In the genomic region with DNA sequence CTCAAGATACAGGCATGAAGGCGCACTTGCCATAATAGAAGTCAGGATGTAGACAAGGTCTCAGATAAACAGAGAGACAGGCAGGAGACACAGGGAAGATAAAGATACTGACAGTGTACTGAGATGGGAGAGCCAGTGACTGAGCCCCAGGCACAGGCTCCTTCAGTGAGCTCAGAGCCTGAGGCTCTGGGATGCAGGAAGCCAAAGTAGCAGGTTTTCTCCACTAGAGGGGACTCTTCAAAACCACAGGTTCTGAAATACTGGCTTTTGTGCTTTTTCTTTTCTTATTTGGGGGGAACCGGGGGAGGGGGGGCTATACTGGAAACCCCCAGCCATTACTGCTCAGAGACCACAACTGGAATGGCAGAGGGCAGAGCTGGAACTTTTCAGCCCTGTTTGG, we compare ENCODE assay signal across 8 mouse cellular contexts. TPM values are rescaled to one million over a fixed set of nuclear protein-coding genes. Genes with fewer than 3 reads are reported as not detected.
A peak's percentile ranks its signal among the peaks of the same experiment; 100 is the strongest.
DNase-seq lines count a peak whose midpoint lies in the region; ATAC-seq and TF ChIP-seq lines count a peak whose summit lies in the region.

No protein-coding gene starts in this region.

- no peaks in the 10 kb centered on the region for H3K27me3 ChIP-seq in liver, embryonic 14.5 days (ENCODE audit: control insufficient read depth, insufficient read depth, low read length)
- peaks cover 23% of the 10 kb centered on the region; the same call in 1 of the 2 replicates for H3K27me3 ChIP-seq in liver, embryonic 12.5 days (replicated peaks)
- no peaks in the 10 kb centered on the region for H3K27me3 ChIP-seq in hindbrain, embryonic 11.5 days (ENCODE audit: control insufficient read depth, insufficient read depth, low read length)

- ATAC-seq in liver, embryonic 14.5 days (ENCODE audit: insufficient read depth) = no peak
- no peak for ATAC-seq in liver, embryonic 12.5 days
- ATAC-seq in hindbrain, embryonic 11.5 days (ENCODE audit: low FRiP score) = no peak

- 35% methylated on average over 2 of the region's 2 CpGs for WGBS in liver, embryonic 14.5 days (ENCODE audit: insufficient replicate concordance)
- 34% methylated on average over 2 of the region's 2 CpGs for WGBS in liver, embryonic 12.5 days (ENCODE audit: insufficient replicate concordance)
- 50% methylated on average over 2 of the region's 2 CpGs for WGBS in hindbrain, embryonic 11.5 days

- TF ChIP-seq EP300 in liver, embryonic 14.5 days (IDR thresholded peaks at IDR 0.05; ENCODE audit: low read depth) = no peak

- no peaks in the 10 kb centered on the region for H3K36me3 ChIP-seq in liver, embryonic 14.5 days (replicated peaks; ENCODE audit: control insufficient read depth, insufficient read depth, low read depth)
- H3K36me3 ChIP-seq in liver, embryonic 12.5 days = no peaks in the 10 kb centered on the region
- no peaks in the 10 kb centered on the region for H3K36me3 ChIP-seq in hindbrain, embryonic 11.5 days (ENCODE audit: control insufficient read depth, insufficient read depth, low read length)

- peak; percentile 50 for TF ChIP-seq CTCF in liver, embryonic 14.5 days (IDR thresholded peaks at IDR 0.05; ENCODE audit: low read depth)

- peak; percentile 60 to 70 for DNase-seq in cerebellum, postnatal 10 days
- DNase-seq in cerebellum, adult 11-12 months = no peak
- DNase-seq in liver, embryonic 14.5 days (ENCODE audit: low read depth in 3 of 3, low spot score in 3 of 3) = no peak
- peak; percentile 57 for DNase-seq in hindbrain, embryonic 11.5 days (ENCODE audit: low spot score)
- peak; percentile 61 for DNase-seq in retina, postnatal 1 day
- DNase-seq in T-cell, adult 2 months (ENCODE audit: low spot score) = no peak
- no peak for DNase-seq in ovary, postnatal 36 days (ENCODE audit: low spot score)

- H3K9ac ChIP-seq in liver, embryonic 14.5 days (replicated peaks) = no peak overlapping the region
- H3K9ac ChIP-seq in liver, embryonic 12.5 days = no peak overlapping the region
- H3K9ac ChIP-seq in hindbrain, embryonic 11.5 days (ENCODE audit: low read depth, low read length) = no peak overlapping the region

- H3K4me3 ChIP-seq in liver, embryonic 14.5 days (ENCODE audit: insufficient read depth in 1 of 2, low read depth in 2 of 2, low read length in 2 of 2) = no peak overlapping the region
- no peak overlapping the region for H3K4me3 ChIP-seq in liver, embryonic 12.5 days
- H3K4me3 ChIP-seq in hindbrain, embryonic 11.5 days (ENCODE audit: low read depth, low read length) = peak overlapping the region; percentile 11; the same call in 1 of the 2 replicates

- no peak overlapping the region for H3K4me2 ChIP-seq in liver, embryonic 14.5 days (ENCODE audit: low read depth)
- no peak overlapping the region for H3K4me2 ChIP-seq in liver, embryonic 12.5 days
- H3K4me2 ChIP-seq in hindbrain, embryonic 11.5 days (replicated peaks; ENCODE audit: low read depth, low read length) = peak overlapping the region; percentile 80

- no peak overlapping the region for H3K27ac ChIP-seq in liver, embryonic 14.5 days
- no peak overlapping the region for H3K27ac ChIP-seq in liver, embryonic 12.5 days
- no peak overlapping the region for H3K27ac ChIP-seq in hindbrain, embryonic 11.5 days (ENCODE audit: low read depth, low read length)

- peaks cover 0 to 29% of the 10 kb centered on the region in 2 experiments; a peak in 2 of 4 replicates for H3K4me1 ChIP-seq in liver, embryonic 14.5 days (replicated peaks; ENCODE audit: control insufficient read depth in 2 of 2, insufficient read depth in 2 of 2, low read length in 1 of 2)
- H3K4me1 ChIP-seq in liver, embryonic 12.5 days = peaks cover 64% of the 10 kb centered on the region
- peaks cover 19% of the 10 kb centered on the region for H3K4me1 ChIP-seq in hindbrain, embryonic 11.5 days (replicated peaks; ENCODE audit: control insufficient read depth, insufficient read depth, low read length)

- H3K9me3 ChIP-seq in liver, embryonic 14.5 days (ENCODE audit: control insufficient read depth, low read length) = no peaks in the 10 kb centered on the region
- no peaks in the 10 kb centered on the region for H3K9me3 ChIP-seq in liver, embryonic 12.5 days (replicated peaks)
- no peaks in the 10 kb centered on the region for H3K9me3 ChIP-seq in hindbrain, embryonic 11.5 days (ENCODE audit: control insufficient read depth, low read length)

RNA-seq across cellular contexts. Expression of a gene that starts 6.4 kb away (rescaled TPM):
- 1.1 TPM in 2 replicates for polyA plus RNA-seq in liver, embryonic 14.5 days (2012; rRNA removed)
- 1.2 and 1.9 TPM in 2 replicates for polyA plus RNA-seq in liver, embryonic 14.5 days (2014; fragmentation: Nextera tagmentation; extraction: Ambion mirVana)
- polyA plus RNA-seq in liver, embryonic 12.5 days (2016; fragmentation: Nextera tagmentation; extraction: Ambion mirVana) = 1.8 and 2.1 TPM in 2 replicates
- 23.2 and 25.4 TPM in 2 replicates for polyA plus RNA-seq in hindbrain, embryonic 11.5 days (2014; fragmentation: Nextera tagmentation; extraction: Ambion mirVana)

Comparison
In these comparisons a context has a peak if more than half of its experiments do, and no peak if none do; other contexts are left out.
1. DNase-seq: peak in cerebellum, postnatal 10 days (2 of 2), hindbrain, embryonic 11.5 days (single experiment) and retina, postnatal 1 day (single experiment); none in cerebellum, adult 11-12 months (single experiment), liver, embryonic 14.5 days (0 of 3), T-cell, adult 2 months (single experiment) and ovary, postnatal 36 days (single experiment).